Mouse (Mus musculus): Measurements from ENCODE around the gene S100b.
A peak's percentile ranks its signal among the peaks of the same experiment; 100 is the strongest.

Gene S100b

DNA sequence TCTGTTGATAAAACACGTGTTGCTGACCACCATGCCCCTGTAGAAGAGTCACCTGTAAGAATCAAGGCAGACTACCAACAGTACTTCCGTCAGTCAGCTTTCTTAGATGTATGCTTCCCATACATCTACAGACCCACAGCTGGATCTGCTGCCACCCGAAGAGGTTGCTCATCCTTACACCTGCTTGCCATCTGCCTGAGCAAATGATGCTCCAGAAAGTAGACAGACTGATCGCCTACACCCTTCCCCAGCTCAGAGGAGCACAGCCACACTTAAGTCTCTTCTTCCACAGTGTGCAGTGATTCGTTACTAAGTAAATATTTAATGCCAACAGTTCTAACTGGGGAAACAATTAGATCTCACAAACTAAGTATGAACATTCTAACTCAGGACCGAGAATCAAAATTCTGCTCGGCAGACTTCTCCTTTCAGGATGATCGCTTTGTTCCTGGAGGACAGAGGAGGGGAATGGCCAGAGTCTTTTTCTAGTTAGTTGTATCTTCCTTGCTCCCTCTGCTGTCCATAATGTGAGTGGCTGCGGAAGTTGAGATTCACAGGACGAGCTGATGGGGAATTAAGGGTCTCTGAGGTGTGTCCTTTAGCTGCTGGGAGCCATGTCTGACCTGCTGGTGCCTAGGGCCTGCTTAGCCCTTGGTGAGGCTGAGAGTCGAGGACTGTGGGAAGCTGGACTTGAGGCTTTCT, 6.9 kb downstream of the S100b start:
- DNase-seq (ENCODE audit: low spot score in 2 of 2): no peak

DNA sequence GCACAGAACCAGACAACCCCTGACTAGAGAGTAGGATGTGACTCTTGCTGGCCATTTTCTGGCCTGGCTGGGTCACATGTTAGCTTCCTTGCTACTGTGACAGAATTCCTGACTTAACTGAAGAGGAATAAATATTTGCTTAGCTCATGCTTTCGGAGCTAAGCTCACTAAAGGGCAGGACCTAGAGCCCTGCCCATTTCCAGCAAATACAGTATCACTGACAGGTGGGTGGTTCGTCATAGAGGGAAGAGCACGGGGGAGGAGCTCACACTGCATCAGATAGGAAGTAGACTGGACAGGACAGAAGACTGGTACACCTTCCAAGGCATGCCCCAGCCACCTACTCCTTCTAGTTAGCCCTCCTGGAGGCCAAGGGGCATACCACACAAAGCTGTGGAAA, 7.8 kb downstream of the S100b start:
- no peak for DNase-seq (ENCODE audit: low spot score in 2 of 2)

DNA sequence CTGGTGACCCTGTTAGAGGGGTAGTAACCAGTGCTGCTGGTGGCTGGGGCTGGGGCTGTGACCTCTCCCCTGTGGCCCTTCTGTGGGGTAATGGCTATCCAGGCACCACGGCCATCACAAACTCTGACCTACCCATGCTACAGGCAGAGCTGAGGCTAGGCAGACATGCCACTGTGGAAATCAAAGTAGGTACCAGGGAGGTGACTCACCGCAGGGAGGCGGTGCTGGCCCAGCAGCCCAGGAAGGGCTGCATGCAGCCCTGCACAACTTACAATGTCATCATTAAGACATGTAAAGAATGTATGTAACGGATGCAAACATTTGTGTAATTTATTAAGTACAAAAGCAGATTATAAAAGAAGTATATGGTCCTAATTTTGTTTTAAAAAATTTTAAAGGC, 8.8 kb downstream of the S100b start:
- DNase-seq (ENCODE audit: low spot score in 2 of 2): no peak

DNA sequence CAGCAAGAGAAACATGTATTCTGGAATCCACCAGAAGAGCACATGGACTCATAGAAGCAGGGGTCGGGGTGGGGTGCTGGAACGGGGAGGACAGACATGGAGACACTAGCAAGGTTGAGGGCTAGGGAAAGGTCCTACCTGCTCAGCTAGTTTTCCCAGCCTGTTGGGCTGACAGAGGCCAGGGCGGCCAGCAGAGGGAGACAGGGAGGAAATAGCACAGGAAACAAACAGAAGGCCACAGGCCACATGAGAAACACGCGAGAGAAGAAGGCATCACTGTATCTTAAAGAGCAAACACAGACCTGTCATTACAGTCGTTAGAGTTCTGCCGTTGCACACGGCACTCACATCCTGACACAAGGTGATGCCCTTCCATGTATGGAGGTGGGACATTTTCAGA, 17.6 kb downstream of the S100b start:
- DNase-seq (ENCODE audit: low spot score in 2 of 2): peak; percentile 60 to 63

DNA sequence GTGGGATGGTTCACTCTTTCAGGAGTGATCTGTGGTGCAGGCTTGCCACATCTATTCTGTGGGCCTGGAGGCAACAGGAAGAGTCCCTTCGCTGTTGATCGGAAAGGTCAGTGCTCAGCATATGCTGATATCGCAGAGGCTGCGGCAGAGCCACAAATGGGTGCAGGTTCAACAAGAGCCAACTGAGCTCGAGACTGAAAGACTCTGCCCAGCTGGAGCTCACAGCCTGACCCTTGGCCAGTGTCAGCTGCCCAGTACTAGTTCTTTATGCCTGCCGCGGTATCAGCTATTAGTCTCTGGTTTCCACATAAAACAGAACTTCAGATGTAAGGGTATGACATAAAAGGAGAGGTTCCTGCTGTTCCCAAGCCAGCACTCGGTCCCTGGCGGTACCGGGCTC, 21.6 kb downstream of the S100b start:
- DNase-seq (ENCODE audit: low spot score in 2 of 2): no peak

DNA sequence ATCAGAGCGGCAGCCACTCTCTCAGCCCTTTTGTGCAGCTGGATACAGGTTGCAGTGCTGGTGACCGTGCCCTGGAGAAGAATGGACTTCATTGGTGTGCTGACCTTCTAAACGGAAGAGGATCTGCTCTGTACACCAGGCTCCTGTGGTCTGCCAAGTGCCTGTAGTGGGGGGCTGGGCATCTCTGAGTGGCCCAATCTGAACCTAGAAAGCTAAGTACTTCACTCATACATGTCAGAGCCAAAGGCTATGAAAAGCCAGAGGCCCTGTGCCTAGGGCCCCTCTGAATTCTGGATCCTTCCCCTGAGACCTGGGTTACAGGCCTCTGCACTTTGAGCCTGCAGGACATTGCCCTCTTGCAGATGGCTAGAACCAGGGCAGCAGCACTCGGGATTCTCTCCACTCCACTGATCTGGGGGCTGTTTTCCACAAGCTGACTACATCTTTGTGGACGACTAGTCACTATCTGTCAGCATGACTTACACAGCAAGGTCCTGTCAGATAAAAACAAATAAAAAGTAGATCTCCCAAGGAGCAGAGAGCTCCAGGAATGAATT, 25.0 kb downstream of the S100b start:
- no peak for DNase-seq (ENCODE audit: low spot score in 2 of 2)

DNA sequence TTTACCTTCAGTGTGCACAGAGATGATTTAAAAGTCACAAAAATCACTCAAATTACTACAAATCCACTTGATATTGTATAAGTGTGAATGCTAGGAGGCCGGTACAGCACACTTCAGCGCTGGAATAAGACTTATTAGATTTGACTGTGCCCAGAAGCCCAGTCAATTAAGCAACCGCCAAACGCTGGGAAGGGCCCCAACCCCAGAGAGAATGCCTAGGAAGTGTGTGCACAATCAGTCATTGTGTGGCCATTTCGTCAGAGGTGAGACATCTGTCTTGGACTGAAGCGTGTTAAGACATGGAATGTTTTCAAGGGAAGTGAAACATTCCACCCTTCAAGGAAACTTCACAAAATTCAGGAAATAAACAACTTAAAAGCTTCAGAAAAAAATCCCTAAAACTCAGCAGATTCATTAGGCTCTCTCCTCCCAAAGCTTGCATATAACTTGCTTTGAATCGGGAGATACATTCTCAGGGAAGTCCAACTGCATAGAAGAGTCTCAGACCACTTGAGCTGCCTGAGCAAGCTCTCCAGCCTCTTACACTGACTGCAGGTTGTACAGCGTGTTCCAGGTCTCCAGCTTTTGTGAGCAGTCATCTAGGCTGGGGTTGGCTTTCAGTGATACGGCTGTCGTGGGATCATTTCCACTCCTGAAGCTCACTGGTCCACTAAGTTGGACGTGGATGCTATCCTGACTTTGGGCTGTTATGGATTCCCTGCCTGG, 34.8 kb downstream of the S100b start:
- DNase-seq (ENCODE audit: low spot score in 2 of 2): no peak

DNA sequence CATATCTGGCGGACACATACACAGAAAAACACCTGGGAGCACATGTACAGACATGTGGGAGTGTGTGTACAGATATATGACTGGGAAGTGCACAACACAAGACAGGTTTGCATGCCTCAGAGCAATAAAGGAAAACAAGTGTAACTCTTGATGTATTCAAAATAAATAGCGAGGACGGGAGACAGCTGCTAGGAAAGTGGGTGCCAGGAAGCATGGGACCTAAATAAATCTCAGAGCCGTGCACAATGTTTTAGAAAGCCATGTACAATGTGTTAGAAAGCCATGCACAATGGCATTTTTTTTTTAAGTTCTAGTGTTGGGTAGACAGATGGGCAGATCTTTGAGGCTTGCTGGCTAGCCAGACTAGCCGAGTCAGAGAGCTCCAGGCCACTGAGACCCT, 35.4 kb downstream of the S100b start:
- DNase-seq (ENCODE audit: low spot score in 2 of 2): no peak

DNA sequence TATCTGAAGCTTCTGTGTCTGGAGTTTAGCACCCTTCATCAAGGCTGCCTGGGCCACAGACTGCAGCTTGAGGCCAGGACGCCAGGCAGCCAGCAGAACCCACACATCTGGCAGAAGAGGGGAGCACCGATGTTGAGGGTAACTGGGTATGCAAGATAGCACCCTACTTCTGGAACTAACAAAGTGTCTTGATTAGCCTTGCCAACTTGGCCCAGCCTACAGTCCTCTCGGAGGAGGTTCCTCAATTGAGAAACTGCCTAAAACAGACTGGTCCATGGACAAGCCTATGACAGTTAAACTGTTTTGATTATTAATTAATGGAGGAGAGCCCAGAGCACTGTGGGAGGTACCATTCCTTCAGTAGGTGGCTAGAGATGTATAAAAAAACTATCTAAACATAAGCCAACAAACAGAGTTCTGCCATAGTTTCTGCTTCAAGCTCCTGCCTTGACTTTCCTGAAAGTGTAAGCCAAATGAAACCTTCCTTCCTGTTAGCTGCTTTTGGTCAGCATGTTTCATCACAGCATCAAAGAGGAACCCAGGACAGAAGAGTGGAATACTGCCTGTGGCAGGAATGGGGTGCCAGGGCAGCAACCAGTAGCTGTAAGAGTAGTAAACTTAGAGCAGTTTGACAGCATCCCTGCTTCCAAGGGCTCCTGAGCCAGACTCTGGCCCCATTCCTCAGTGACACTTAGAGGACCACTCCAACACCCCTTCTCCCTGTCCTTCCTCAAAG, 36.5 kb downstream of the S100b start:
- no peak for DNase-seq (ENCODE audit: low spot score in 2 of 2)

DNA sequence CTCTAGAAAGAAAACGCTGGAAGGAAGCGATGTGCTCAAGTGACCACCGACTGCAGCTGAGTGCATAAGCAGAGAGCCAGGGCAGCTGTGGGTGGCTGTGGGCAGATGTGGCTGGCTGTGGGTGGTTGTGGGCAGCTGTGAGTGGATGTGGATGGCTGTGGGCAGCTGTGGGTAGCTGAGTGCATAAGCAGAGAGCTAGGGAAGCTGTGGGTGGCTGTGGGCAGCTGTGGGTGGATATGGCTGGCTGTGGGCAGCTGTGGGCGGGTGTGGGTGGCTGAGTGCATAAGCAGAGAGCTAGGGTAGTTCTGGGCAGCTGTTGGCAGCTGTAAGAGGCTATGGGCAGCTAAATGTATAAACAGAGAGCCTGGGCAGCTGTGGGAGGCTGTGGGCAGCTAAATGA, 39.6 kb downstream of the S100b start:
- peak; percentile 8 to 38 for DNase-seq (ENCODE audit: low spot score in 2 of 2)

DNA sequence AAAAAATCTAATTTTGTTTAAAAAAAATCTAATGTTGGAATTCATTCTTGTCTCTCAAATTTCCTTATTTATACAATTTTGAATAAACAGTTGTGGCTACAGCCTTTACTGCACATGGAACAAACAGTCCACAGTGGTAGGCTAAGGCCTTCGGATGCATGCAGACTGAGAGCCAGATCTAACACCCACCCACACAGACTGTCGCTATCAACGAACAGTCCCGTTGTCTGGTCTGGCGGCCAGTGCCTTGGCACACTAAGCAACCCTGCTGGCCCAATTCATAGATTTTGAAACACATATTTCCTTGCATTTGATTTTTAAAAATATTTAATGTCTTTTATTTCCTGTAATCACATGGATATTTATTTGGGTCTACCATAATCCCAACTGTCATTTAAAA, 46.5 kb downstream of the S100b start:
- DNase-seq (ENCODE audit: low spot score in 2 of 2): no peak

DNA sequence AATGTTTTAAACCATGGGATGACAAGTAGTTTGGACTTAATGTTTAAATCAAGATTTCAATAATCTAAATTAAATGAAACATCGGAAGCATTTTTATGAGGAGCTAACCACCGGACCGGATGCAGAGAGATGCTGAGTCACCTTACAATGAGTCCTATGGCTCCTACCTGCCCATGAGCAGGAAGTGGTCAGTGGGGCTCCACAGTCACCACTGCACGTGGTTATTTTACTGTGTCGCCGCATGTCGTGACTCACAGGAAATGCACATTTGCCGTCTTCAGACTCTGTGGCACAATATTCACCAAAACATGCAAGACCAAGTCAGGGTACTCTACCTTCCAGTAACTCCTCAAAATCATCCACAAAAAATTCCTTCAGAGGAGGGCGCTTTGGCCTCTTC, 53.1 kb downstream of the S100b start:
- DNase-seq (ENCODE audit: low spot score in 2 of 2): peak; percentile 71 to 80

Data from natural killer cell, adult 2 months (primary cell).